Mouse (Mus musculus): ENCODE results near the gene Sphk1. TPM values are rescaled to one million over a fixed set of nuclear protein-coding genes. Genes with fewer than 3 reads are reported as not detected.

Gene Sphk1
- total RNA-seq, 2 experiments from 2014 or later = 1.6 to 1.9 TPM

DNA sequence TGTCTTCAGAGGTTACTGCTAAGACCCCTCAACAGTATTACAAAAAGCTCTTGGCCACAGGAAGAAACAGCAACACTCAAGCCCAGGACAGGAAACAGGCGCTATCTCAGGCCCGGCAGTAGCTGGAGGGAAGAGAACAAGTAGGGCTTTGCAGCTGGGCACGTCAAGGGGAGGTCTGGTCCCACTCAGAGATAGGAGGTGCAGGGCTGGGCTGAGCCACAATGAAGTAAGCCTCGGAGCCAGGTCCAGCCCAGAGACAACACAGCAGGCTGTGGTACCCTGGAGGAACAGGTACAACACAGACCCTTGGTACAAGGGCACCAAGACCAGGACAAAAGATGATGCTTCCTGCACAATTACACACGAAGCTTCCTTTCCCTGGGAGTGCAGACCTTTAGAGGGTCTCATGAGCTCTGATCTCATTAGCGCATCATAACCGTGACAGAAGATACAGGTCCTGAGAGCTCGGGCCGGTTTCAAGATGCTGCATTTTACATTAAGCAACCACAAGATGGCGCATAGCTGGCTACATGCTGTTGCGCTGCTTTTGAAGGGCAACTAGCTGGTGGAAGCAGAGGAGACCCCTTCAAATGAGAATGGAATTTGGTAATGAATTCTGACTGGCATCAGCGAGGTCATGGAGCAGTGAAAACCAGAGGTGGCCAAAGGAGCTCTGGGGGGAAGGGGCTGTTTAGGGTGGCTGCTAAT is 23.6 kb downstream of the Sphk1 start:
- H3K27ac ChIP-seq = no peak overlapping the region
- no peak overlapping the region for H3K4me3 ChIP-seq
- peak; percentile 89 for TF ChIP-seq CTCF (conservative IDR thresholded peaks at IDR 0.05)
- DNase-seq (ENCODE audit: low spot score in 2 of 2) = peak in 1 of 2 experiments; percentile 44

DNA sequence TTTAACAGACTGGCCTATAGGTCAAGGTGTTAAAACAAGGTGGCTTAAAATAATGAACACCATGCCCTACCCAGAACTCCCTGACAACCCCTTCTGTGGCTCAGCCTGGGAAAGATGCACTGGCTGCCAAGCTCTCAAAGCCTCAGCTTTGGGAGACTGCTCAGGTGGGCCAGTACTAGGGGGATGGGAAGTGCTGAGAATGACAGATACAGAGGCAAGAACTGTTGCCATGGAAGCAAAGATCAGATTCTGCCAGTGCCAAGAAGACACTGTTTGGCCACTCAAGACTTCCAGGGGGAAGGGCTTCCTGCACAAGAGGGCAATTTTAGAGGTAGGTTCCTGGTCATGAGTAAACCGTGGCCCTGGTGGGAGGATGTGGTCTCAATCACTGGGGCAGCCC is 24.8 kb downstream of the Sphk1 start:
- DNase-seq (ENCODE audit: low spot score in 2 of 2) = no peak
- Histone ChIP-seq H3K4me3 (no peak overlapping the region), H3K27ac (no peak overlapping the region)
- TF ChIP-seq CTCF (conservative IDR thresholded peaks at IDR 0.05) = no peak

DNA sequence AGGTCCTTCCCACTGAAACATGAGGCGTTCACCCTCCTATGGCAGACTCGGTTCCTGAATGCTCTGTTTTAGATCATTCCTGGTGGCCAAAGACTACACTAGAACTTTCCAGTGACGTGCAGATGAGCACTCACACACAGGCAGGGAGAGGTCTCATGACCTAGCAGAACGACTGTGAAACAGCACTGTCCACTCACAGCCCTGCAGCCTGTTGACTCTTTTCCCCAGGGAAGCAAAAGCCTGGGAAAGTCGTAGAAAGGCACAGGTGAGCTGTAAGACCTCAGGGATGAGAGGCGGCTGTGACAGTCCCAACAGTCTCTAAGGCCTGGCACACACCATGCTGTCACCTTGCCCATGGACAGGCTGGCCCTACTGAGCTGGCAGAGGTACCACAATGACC is 25.6 kb downstream of the Sphk1 start:
- no peak overlapping the region for H3K27ac ChIP-seq
- no peak for DNase-seq (ENCODE audit: low spot score in 2 of 2)
- no peak overlapping the region for H3K4me3 ChIP-seq
- no peak for TF ChIP-seq CTCF (conservative IDR thresholded peaks at IDR 0.05)

DNA sequence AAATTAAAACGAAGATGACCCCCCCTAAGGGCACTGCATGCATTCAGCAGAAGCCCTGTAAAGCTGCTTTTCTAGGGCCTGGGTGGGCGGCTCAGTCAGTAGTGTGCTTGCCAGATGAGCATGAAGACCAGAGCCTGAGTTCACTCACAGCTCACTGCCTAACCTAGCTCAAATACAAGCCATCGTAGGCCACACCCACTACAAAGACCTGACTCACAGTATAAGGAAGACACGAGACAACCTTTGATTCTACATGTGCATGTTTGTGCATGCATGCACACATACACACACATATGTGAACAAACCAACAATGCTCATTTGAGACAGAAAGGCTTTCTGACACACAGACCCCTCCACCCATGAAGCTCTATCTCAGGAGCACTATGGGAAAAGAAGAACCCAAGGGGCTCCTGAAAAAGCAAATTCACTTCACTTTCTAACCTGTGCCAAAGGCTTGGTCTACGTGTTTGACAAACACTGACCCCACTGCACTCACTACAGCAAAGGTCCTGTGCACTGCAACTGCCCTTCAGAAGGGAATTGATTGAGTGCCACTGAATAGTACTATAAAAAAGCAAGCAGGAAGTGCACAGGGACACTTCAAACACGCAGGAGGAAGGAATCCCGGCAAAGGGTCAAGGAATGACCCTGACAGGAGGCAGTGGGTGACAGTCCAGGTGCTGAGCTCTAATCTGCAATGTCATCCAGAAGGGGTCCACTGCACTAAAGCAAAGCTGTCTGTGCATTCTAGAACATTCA is 34.7 kb downstream of the Sphk1 start:
- Histone ChIP-seq H3K4me3 (no peak overlapping the region), H3K27ac (no peak overlapping the region)
- TF ChIP-seq CTCF (conservative IDR thresholded peaks at IDR 0.05) = no peak
- no peak for DNase-seq (ENCODE audit: low spot score in 2 of 2)

DNA sequence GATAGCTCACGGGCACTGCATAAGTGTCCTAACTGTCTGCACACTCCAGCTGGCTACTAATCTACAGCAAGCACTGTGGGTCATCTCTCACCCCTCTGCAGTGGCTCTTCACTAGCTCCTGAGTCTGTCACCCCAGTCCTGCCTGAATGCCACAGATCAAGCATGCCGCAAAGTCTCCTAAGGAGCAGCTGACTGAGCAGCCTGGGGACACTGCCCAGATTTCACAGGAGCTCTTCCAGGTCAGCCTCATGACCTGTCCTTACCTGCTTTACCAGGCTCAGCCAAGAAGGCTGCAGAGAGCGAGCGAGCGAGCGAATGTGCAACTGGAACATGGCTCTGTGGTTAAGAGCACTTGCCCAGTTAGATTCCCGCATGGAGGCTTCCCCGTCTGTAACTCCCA is 36.8 kb downstream of the Sphk1 start:
- TF ChIP-seq CTCF (conservative IDR thresholded peaks at IDR 0.05) = no peak
- no peak for DNase-seq (ENCODE audit: low spot score in 2 of 2)
- Histone ChIP-seq H3K4me3 (no peak overlapping the region), H3K27ac (no peak overlapping the region)

DNA sequence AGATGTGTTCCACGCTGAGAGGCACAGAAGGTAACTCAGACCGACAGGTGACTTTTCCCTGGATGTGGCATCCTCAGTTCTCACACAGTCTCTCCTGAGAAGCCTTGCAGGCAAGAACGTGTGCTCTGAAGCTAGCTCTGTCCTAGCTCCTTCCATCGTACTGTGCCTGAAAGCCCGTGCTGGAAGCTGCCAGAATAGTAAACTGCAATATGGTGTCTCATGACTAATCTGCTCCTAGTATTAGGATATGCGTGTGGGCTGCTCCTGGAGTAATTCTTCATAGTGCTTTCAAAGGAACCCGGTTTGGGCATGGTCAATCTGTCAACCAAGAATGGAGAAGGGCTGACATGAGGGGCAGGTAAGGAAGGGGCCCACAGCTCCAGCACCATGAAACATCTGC is 40.1 kb downstream of the Sphk1 start:
- no peak for TF ChIP-seq CTCF (conservative IDR thresholded peaks at IDR 0.05)
- H3K4me3 ChIP-seq = no peak overlapping the region
- DNase-seq (ENCODE audit: low spot score in 2 of 2) = peak in 1 of 2 experiments; percentile 51
- 0 out of 2 replicates have a peak overlapping the region, but pooled peaks have one; percentile 43 for H3K27ac ChIP-seq

DNA sequence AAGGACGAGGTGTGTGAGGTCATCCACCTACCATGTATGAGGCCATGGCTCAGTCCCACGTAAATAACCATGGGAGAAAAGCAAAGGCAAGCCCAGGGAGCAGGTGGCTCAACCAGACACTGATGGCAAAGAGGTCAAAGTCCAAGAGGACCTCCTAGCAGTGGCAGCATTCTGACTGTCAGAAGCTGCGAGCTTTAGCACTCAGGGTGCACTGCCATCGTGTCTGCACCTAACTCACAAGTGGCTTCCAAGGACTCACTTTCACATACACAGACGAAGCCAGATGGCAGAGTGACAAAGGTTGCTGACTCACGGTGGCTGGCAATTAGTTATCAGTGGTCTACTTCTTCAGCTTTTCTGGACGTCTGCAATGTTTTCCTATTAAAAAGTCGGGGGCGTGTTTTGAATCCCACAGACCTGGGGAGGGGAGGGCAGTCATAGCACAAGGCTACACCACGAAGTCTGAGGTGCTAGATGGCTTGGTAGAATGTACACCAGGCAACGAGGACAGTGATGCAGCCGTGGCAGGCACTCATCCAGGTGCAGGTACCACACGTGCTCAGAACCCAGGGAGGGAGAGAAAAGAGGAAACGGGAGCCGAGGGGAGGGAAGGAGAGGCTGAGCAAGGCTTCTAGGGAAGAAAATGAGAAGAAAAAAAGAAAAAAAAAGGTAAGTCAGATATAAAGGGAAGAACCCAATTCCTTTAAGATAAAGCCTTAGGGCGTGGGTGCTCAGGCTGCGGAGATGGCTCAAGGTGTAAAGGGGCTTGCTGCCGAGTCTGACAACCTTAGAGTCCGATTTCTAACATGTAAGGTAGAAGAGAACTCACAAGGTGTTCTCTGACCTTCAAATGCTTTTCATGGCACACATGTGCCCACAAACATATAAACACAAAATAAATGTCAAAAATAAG is 41.3 kb downstream of the Sphk1 start:
- TF ChIP-seq CTCF (conservative IDR thresholded peaks at IDR 0.05) = no peak
- no peak for DNase-seq (ENCODE audit: low spot score in 2 of 2)
- no peak overlapping the region for H3K4me3 ChIP-seq
- peak overlapping the region; percentile 72; the same call in 1 of the 2 replicates for H3K27ac ChIP-seq

DNA sequence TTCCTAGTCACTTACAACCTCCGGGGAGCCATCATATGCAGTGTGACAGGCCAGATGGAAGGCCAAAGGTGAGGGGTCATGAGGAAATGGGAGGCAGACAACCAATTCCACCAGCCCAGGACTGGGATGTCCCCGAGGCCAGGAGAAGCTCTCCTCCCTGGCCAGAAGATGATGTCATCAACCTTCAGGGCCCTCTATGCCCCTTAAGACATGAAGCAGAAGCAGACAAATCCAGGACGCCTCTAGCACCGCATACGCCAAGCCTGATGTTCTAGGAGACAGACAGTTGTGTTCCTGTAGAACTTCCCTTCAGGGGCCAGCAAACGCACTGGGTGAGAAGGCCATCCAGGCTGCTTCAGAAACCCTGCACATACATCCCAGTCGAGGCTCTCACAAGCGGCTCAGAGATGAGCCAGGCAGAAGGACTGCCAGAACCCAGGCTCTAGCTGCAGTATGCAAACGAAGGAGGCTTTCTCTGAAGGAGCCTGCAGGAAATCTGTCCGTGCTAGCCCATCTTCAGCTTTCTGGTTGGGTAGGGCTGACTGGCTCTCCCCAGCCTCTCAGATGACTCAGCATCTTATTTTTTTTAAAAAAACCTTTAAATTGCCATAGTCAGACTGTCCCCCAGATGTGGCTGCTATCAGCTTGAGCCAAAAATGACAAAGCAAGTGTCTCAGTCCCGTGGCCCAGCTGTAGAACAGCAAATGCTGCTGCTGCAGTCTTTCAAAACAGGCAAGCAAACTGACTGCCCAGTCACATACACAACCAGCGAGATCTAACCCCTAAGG is 42.2 kb downstream of the Sphk1 start:
- H3K4me3 ChIP-seq = no peak overlapping the region
- peak overlapping the region; percentile 72 for H3K27ac ChIP-seq
- peak; percentile 39 to 67 for DNase-seq (ENCODE audit: low spot score in 2 of 2)
- TF ChIP-seq CTCF (conservative IDR thresholded peaks at IDR 0.05) = no peak

DNA sequence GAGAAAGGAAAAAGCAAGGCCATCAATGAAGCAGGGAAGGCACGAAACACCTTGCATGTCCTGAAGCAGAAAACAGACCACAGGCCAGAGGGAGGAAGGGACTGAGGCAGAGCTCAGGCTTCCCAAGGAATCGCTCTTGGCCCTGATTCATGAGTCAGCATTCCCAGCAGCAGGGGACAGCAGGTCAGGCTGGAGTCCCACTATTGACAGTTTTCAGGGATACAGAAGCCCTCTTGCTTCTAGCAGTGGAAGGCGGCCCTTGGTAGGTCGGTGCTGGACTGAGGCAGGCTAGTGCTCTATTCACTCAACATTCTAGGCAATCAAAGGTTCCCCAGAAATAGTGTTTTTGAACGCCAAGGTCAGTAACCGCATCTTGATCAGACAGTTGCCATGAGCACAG is 43.8 kb downstream of the Sphk1 start:
- H3K27ac ChIP-seq = no peak overlapping the region
- no peak for TF ChIP-seq CTCF (conservative IDR thresholded peaks at IDR 0.05)
- no peak overlapping the region for H3K4me3 ChIP-seq
- no peak for DNase-seq (ENCODE audit: low spot score in 2 of 2)

DNA sequence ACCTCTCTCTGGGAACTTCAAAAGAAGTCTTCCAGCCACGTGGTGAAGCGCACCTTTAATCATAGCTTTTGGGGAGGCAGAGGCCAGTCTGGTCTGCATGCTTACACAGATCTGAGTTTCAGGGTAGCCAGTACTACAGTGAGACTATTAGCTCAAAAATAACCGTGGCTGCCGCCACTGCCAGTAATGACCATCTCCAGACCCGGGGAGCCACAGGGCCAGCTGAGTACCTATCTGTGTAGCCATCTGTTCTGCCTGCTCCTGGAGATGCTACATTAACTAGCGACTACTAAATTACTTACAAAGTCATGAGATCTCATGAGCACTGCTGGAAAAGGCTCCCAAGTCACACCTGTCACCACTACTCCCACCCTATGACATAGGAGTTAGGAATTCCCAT is 44.3 kb downstream of the Sphk1 start:
- Histone ChIP-seq H3K27ac (no peak overlapping the region), H3K4me3 (no peak overlapping the region)
- no peak for TF ChIP-seq CTCF (conservative IDR thresholded peaks at IDR 0.05)
- DNase-seq (ENCODE audit: low spot score in 2 of 2) = no peak

DNA sequence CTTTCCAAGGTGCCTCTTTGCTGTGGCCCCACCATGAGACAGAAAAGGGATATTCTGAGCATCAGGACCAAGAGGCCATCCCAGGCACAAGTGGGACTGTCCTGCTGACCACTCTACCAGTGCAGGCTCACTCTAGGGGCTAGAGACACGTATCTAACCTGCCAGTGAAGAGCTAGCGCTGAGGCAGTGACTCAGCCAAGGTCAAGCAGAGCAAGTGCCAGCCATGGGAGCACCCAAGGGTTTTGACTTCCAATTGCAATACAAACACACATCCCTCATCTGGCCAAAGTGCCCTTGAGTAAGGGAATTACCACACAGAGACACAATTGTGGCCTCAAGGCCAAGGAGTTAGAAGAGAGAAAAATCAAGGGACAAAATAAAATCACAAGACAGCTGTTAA is 44.7 kb downstream of the Sphk1 start:
- no peak for TF ChIP-seq CTCF (conservative IDR thresholded peaks at IDR 0.05)
- H3K4me3 ChIP-seq = no peak overlapping the region
- H3K27ac ChIP-seq = no peak overlapping the region
- no peak for DNase-seq (ENCODE audit: low spot score in 2 of 2)

DNA sequence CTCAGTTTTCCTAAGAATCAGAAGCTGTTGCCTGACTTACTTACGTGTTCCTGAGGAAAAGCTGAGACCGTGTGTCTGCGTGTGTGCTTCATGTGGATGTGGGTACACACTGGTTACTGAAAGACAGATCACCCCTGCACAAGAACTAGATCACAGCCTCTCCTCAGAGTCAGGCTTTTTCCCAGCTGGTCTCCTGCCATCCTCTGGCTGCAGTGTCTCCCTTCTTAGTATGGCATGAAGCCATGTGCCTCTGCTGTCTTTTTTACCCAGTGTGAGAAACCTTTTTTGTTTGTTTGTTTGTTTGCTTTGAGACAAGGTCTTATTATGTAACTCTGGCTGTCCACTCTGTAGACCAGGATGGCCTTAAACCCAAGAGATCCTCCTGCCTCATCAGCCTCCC is 48.6 kb downstream of the Sphk1 start:
- no peak for TF ChIP-seq CTCF (conservative IDR thresholded peaks at IDR 0.05)

More for the DNA sequence above, 48.6 kb downstream of the Sphk1 start:
- Histone ChIP-seq H3K27ac (no peak overlapping the region), H3K4me3 (no peak overlapping the region)
- DNase-seq (ENCODE audit: low spot score in 2 of 2) = no peak

Data from layer of hippocampus, adult 2 months (tissue).